21 mouse cellular contexts compared by ENCODE assay signal in genomic region chr4:148982274-148982673, GRCm38 (mm10).
A peak's percentile ranks its signal among the peaks of the same experiment; 100 is the strongest.
DNase-seq lines count a peak whose midpoint lies in the region; ATAC-seq and TF ChIP-seq lines count a peak whose summit lies in the region.
"Had no signal": no experiment of that assay in that cellular context is flagged by ENCODE, and none has a peak within 500 bp of the region (broad histone marks: within the 10 kb centered on the region; RNA-seq: fewer than 3 reads in every experiment).

No protein-coding gene starts in this region.

- H3K27me3 ChIP-seq in heart, embryonic 10.5 days (ENCODE audit: insufficient read depth, poor library complexity, severe bottlenecking) = no peaks in the 10 kb centered on the region
- H3K27me3 ChIP-seq in midbrain, embryonic 11.5 days (ENCODE audit: control insufficient read depth, insufficient read depth, low read length) = no peaks in the 10 kb centered on the region
- no peaks in the 10 kb centered on the region for H3K27me3 ChIP-seq in midbrain, embryonic 13.5 days
- no peaks in the 10 kb centered on the region for H3K27me3 ChIP-seq in limb, embryonic 10.5 days (ENCODE audit: low read depth, poor library complexity, severe bottlenecking)
- H3K27me3 ChIP-seq in myocyte (ENCODE audit: control insufficient read depth, insufficient read depth, insufficient read length) = no peaks in the 10 kb centered on the region
- H3K27me3 ChIP-seq: CH12.LX; hindbrain, embryonic 15.5 days; Patski had no signal

- peaks cover 81% of the 10 kb centered on the region for H3K4me1 ChIP-seq in heart, embryonic 10.5 days
- H3K4me1 ChIP-seq in midbrain, embryonic 11.5 days (ENCODE audit: control insufficient read depth, insufficient read depth, low read length) = peaks cover 17% of the 10 kb centered on the region
- H3K4me1 ChIP-seq in midbrain, embryonic 13.5 days (replicated peaks) = peaks cover 65% of the 10 kb centered on the region
- peaks cover 89% of the 10 kb centered on the region for H3K4me1 ChIP-seq in limb, embryonic 10.5 days

- H3K79me2 ChIP-seq in myocyte (ENCODE audit: control insufficient read depth, insufficient read depth) = no peaks in the 10 kb centered on the region

- intact Hi-C loops in heart, postnatal 10 days (cut with DNase I) = no loop called here

- H3K9me3 ChIP-seq in heart, embryonic 10.5 days = no peaks in the 10 kb centered on the region
- H3K9me3 ChIP-seq in midbrain, embryonic 11.5 days (ENCODE audit: control insufficient read depth, low read length) = no peaks in the 10 kb centered on the region
- H3K9me3 ChIP-seq in midbrain, embryonic 13.5 days = no peaks in the 10 kb centered on the region
- no peaks in the 10 kb centered on the region for H3K9me3 ChIP-seq in limb, embryonic 10.5 days (replicated peaks)
- H3K9me3 ChIP-seq: embryonic facial prominence, embryonic 13.5 days; forebrain, embryonic 10.5 days; hindbrain, embryonic 10.5 days; hindbrain, embryonic 15.5 days had no signal

- H3K27ac ChIP-seq in heart, embryonic 10.5 days = peak overlapping the region; percentile 44; the same call in 1 of the 2 replicates
- H3K27ac ChIP-seq in midbrain, embryonic 11.5 days (ENCODE audit: low read depth, low read length) = no peak overlapping the region
- no peak overlapping the region for H3K27ac ChIP-seq in midbrain, embryonic 13.5 days
- peak overlapping the region; percentile 9; the same call in 1 of the 2 replicates for H3K27ac ChIP-seq in limb, embryonic 10.5 days
- H3K27ac ChIP-seq: embryonic facial prominence, embryonic 13.5 days; forebrain, embryonic 10.5 days; gastrocnemius, adult 2 months; hindbrain, embryonic 10.5 days; hindbrain, embryonic 15.5 days had no signal

- no peak for TF ChIP-seq POLR2A in myocyte (IDR thresholded peaks at IDR 0.05; ENCODE audit: insufficient read length, low read depth)

- no peak overlapping the region for H3ac ChIP-seq in myocyte (ENCODE audit: control insufficient read depth, insufficient read length)

- DNase-seq in heart, embryonic 10.5 days (ENCODE audit: low spot score) = no peak
- DNase-seq in heart, postnatal 10 days = no peak
- no peak for DNase-seq in midbrain, embryonic 11.5 days (ENCODE audit: low spot score, missing footprints)
- no peak for DNase-seq in limb, embryonic 10.5 days (ENCODE audit: low spot score)
- DNase-seq in adrenal gland, postnatal 10 days = no peak
- DNase-seq: adrenal gland, postnatal 25 days; cerebellum, adult 2 months; gastrocnemius, adult 2 months; gastrocnemius, postnatal 25 days had no signal

- H3K9ac ChIP-seq in midbrain, embryonic 11.5 days (ENCODE audit: low read length) = no peak overlapping the region
- H3K9ac ChIP-seq in midbrain, embryonic 13.5 days (replicated peaks) = no peak overlapping the region
- H3K9ac ChIP-seq: embryonic facial prominence, embryonic 13.5 days; hindbrain, embryonic 15.5 days had no signal

- WGBS in heart, embryonic 10.5 days = 80% methylated on average over 6 of the region's 6 CpGs
- 66% methylated on average over 6 of the region's 6 CpGs for WGBS in midbrain, embryonic 11.5 days
- 51% methylated on average over 6 of the region's 6 CpGs for WGBS in midbrain, embryonic 13.5 days
- WGBS in limb, embryonic 10.5 days = 74% methylated on average over 6 of the region's 6 CpGs

- no peak overlapping the region for H3K4me3 ChIP-seq in heart, embryonic 10.5 days
- H3K4me3 ChIP-seq in midbrain, embryonic 11.5 days (ENCODE audit: low read depth, low read length) = no peak overlapping the region
- no peak overlapping the region for H3K4me3 ChIP-seq in midbrain, embryonic 13.5 days (replicated peaks)
- H3K4me3 ChIP-seq in limb, embryonic 10.5 days = no peak overlapping the region
- no peak overlapping the region for H3K4me3 ChIP-seq in myocyte
- H3K4me3 ChIP-seq: embryonic facial prominence, embryonic 13.5 days; erythroblast, embryonic 14.5 days; forebrain, embryonic 10.5 days; gastrocnemius, adult 2 months; hindbrain, embryonic 10.5 days; hindbrain, embryonic 15.5 days had no signal

- H3K36me3 ChIP-seq in heart, embryonic 10.5 days = peaks cover 13% of the 10 kb centered on the region; the same call in 1 of the 2 replicates
- H3K36me3 ChIP-seq in midbrain, embryonic 11.5 days (ENCODE audit: control insufficient read depth, insufficient read depth, low read length) = no peaks in the 10 kb centered on the region
- 0 out of 2 replicates have a peak, but pooled peaks cover 7% of the 10 kb centered on the region for H3K36me3 ChIP-seq in midbrain, embryonic 13.5 days
- H3K36me3 ChIP-seq in limb, embryonic 10.5 days = peaks cover 5% of the 10 kb centered on the region
- no peaks in the 10 kb centered on the region for H3K36me3 ChIP-seq in myocyte (ENCODE audit: control insufficient read depth, insufficient read depth)
- H3K36me3 ChIP-seq: hindbrain, embryonic 15.5 days had no signal

- H3K4me2 ChIP-seq in midbrain, embryonic 11.5 days = no peak overlapping the region
- H3K4me2 ChIP-seq in midbrain, embryonic 13.5 days (replicated peaks) = no peak overlapping the region
- no peak overlapping the region for H3K4me2 ChIP-seq in myocyte (ENCODE audit: low read depth)
- H3K4me2 ChIP-seq: embryonic facial prominence, embryonic 13.5 days; hindbrain, embryonic 15.5 days had no signal

- ATAC-seq in midbrain, embryonic 11.5 days (ENCODE audit: low FRiP score) = peak; percentile 11; the same call in 1 of the 2 replicates
- ATAC-seq in midbrain, embryonic 13.5 days = no peak
- ATAC-seq: activated CD4-positive, CD25-positive, alpha-beta regulatory T cell, adult 4 months; forebrain, embryonic 14.5 days; inflammation-experienced regulatory T-cells, adult 6 months; Patski had no signal

TF ChIP-seq in myocyte, 11 proteins besides CTCF, POLR2A, EP300 and RAD21:
- TF ChIP-seq MYOD1 (IDR thresholded peaks at IDR 0.05; ENCODE audit: control insufficient read depth in 1 of 3, insufficient read length in 2 of 3, low read depth in 2 of 3) = peak in 2 of 3 experiments; percentile 27 to 67
- no peak for TF ChIP-seq TCF12 (IDR thresholded peaks at IDR 0.05; ENCODE audit: insufficient read depth, poor library complexity, severe bottlenecking)

Comparison
In these comparisons a context has a peak if more than half of its experiments do, and no peak if none do; other contexts are left out.
1. H3K27ac ChIP-seq: peak in heart, embryonic 10.5 days (single experiment) and limb, embryonic 10.5 days (single experiment); none in midbrain, embryonic 11.5 days (single experiment) and midbrain, embryonic 13.5 days (single experiment).